Mouse (Mus musculus): ENCODE measurements at regions not wholly inside any gene's neighbourhood (a gene's known extent, or its start where the extent isn't known, plus 50 kb on each side); places are given as distances from the start of the nearest gene placed in this dataset.

DNA sequence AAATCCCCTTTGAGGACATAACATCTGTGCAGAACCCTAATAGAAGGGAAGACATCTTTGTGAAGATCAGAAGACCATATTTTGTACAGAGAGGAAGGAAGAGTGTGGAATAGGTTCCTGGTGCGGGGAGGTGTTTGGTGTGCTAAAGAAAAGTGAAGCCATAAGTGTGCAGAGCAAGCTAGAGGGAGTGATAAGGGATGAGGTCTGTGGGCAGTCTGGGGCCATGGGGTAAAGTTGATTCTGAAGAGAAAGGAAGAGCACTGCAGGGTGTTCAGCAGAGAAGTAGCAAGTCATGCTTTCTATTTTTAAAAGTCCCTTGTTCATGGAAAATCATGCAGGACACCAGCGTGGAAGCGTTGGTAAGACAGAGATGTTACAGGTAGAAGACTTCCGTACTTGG lies 161.8 kb upstream of the Tll1 start:
- no peak for DNase-seq (ENCODE audit: low spot score)
- Histone ChIP-seq H3K9me3 (ENCODE audit: control insufficient read depth, low read length) (no peaks in the 10 kb centered on the region), H3K9ac (ENCODE audit: low read depth, low read length) (no peak overlapping the region), H3K27me3 (ENCODE audit: control insufficient read depth, insufficient read depth, low read length) (no peaks in the 10 kb centered on the region), H3K4me1 (replicated peaks; ENCODE audit: control insufficient read depth, insufficient read depth, low read length) (no peaks in the 10 kb centered on the region), H3K4me2 (replicated peaks; ENCODE audit: low read depth, low read length) (no peak overlapping the region), H3K27ac (ENCODE audit: low read depth, low read length) (no peak overlapping the region), H3K4me3 (ENCODE audit: low read depth, low read length) (no peak overlapping the region), H3K36me3 (ENCODE audit: control insufficient read depth, insufficient read depth, low read length) (no peaks in the 10 kb centered on the region)
- 95% methylated on average over 4 of the region's 4 CpGs for WGBS
- no peak for ATAC-seq (ENCODE audit: low FRiP score)

DNA sequence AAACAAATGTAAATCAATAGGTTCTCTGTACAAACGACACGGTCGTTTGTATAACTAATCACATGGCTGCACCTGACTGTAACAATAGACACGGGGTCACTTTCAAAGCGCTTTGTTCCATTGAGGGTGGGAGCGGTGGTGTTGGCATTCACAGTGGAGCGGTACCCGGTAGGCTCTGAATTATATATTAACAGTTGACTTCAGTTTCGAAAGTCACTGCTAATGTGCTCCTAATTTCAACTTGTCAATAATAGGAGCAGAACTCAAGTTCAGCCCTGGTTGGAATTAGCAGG lies 160.8 kb upstream of the Tll1 start:
- H3K27me3 ChIP-seq (ENCODE audit: control insufficient read depth, insufficient read depth, low read length): no peaks in the 10 kb centered on the region
- H3K36me3 ChIP-seq (ENCODE audit: control insufficient read depth, insufficient read depth, low read length): no peaks in the 10 kb centered on the region
- no peak overlapping the region for H3K4me2 ChIP-seq (replicated peaks; ENCODE audit: low read depth, low read length)
- H3K4me3 ChIP-seq (ENCODE audit: low read depth, low read length): no peak overlapping the region
- H3K9me3 ChIP-seq (ENCODE audit: control insufficient read depth, low read length): no peaks in the 10 kb centered on the region
- no peaks in the 10 kb centered on the region for H3K4me1 ChIP-seq (replicated peaks; ENCODE audit: control insufficient read depth, insufficient read depth, low read length)
- 48% methylated on average over 9 of the region's 9 CpGs for WGBS
- ATAC-seq (ENCODE audit: low FRiP score) (no peak), DNase-seq (ENCODE audit: low spot score) (no peak)
- H3K9ac ChIP-seq (ENCODE audit: low read depth, low read length): no peak overlapping the region
- no peak overlapping the region for H3K27ac ChIP-seq (ENCODE audit: low read depth, low read length)

DNA sequence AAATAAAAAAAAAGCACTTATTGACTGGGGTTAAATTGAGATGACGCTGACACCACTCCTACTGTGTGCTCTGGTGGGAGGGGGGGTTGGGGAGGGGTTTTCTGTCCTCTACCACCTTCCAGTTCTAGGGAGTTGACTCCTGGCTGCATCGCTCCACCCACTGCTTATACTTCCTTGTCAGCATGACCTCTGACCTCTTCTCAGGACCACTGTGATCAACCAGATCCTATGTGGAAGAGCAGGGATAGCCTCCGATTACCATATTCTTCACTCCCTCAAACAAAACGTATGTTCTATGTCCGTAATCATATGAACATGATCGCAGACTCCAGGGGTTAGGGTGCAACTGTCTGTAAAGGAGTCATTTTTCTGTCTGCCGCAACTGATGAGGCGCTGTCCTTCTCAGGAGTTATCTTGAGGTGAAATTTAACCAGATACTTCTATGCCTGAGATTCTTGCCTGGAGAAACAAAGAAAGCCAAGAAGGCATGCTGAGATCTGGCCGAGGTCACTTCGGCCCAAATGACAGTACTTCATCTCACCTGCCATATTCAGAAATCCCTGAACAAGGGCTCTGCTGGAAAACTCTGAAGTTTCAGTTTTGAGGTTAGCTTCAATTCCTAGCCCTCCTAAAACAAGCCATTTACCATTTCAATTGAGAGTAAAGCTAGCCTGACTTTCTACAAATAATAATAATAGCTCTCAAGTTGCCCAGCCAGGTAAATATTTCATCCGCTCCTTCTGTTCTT lies 160.3 kb upstream of the Tll1 start:
- Histone ChIP-seq H3K4me3 (ENCODE audit: low read depth, low read length) (no peak overlapping the region), H3K4me2 (replicated peaks; ENCODE audit: low read depth, low read length) (no peak overlapping the region), H3K27ac (ENCODE audit: low read depth, low read length) (no peak overlapping the region), H3K9ac (ENCODE audit: low read depth, low read length) (no peak overlapping the region), H3K36me3 (ENCODE audit: control insufficient read depth, insufficient read depth, low read length) (no peaks in the 10 kb centered on the region), H3K27me3 (ENCODE audit: control insufficient read depth, insufficient read depth, low read length) (no peaks in the 10 kb centered on the region), H3K9me3 (ENCODE audit: control insufficient read depth, low read length) (no peaks in the 10 kb centered on the region), H3K4me1 (replicated peaks; ENCODE audit: control insufficient read depth, insufficient read depth, low read length) (no peaks in the 10 kb centered on the region)
- no peak for ATAC-seq (ENCODE audit: low FRiP score)
- DNase-seq (ENCODE audit: low spot score): no peak
- WGBS: 63% methylated on average over 11 of the region's 11 CpGs

- 90% methylated on average over 5 of the region's 5 CpGs for WGBS
- Histone ChIP-seq H3K4me3 (ENCODE audit: low read depth, low read length) (no peak overlapping the region), H3K27ac (ENCODE audit: low read depth, low read length) (no peak overlapping the region), H3K9me3 (ENCODE audit: control insufficient read depth, low read length) (no peaks in the 10 kb centered on the region), H3K9ac (ENCODE audit: low read depth, low read length) (no peak overlapping the region), H3K36me3 (ENCODE audit: control insufficient read depth, insufficient read depth, low read length) (no peaks in the 10 kb centered on the region), H3K27me3 (ENCODE audit: control insufficient read depth, insufficient read depth, low read length) (no peaks in the 10 kb centered on the region), H3K4me1 (replicated peaks; ENCODE audit: control insufficient read depth, insufficient read depth, low read length) (no peaks in the 10 kb centered on the region), H3K4me2 (replicated peaks; ENCODE audit: low read depth, low read length) (no peak overlapping the region)
- ATAC-seq (ENCODE audit: low FRiP score): no peak
- no peak for DNase-seq (ENCODE audit: low spot score)
Measured at GRCm38 (mm10) chr8:64357092-64357491, 151.0 kb upstream of the Tll1 start.

DNA sequence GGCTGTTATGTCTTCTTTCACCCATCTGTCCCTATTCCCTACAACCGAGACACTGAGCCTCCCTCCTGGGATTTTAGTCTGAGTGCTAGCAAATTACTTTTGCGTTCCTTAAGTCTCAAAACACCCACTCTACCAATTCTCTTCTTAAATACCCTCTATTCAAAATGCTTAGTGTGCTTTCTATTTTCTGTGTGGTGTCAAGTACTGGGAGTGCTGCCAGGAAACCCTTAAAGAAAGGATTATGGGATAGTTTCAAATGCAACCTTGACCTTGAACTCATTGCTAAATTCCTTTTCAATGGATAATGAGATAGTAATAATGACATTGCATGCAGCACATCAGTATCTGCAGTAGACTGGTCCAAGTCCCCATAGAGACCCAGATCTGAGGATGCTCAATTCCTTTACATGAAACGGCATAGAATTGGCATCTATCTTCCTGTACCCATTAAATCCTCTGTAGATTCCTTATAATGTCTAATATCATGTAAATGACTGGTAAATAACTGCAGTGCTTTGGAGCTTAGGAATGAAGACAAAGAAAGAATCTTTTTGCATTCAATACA lies 142.1 kb upstream of the Tll1 start:
- DNase-seq (ENCODE audit: low spot score) (no peak), ATAC-seq (ENCODE audit: low FRiP score) (no peak)

DNA sequence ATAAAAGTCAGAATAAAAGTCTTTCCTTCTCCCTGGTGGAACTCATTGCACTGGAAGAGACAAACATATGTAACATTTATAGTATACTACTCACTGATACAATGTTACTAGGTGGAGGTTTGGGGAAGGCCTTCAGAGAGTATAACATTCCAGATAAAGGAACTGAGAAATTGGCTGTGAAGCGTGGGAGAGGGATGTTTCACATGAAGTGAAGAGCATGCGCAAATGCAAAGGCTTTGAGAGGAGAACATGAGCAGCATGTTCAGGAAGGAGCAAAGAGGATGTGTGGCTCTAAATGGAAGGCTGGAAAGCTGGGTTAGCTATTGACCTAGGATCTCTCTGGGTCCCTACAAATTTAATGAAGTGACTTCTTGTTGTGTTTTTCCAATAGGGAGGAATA lies 141.4 kb upstream of the Tll1 start:
- Histone ChIP-seq H3K4me3 (ENCODE audit: low read depth, low read length) (no peak overlapping the region), H3K9ac (ENCODE audit: low read depth, low read length) (no peak overlapping the region), H3K36me3 (ENCODE audit: control insufficient read depth, insufficient read depth, low read length) (no peaks in the 10 kb centered on the region), H3K4me1 (replicated peaks; ENCODE audit: control insufficient read depth, insufficient read depth, low read length) (no peaks in the 10 kb centered on the region), H3K4me2 (replicated peaks; ENCODE audit: low read depth, low read length) (no peak overlapping the region), H3K27me3 (ENCODE audit: control insufficient read depth, insufficient read depth, low read length) (no peaks in the 10 kb centered on the region), H3K27ac (ENCODE audit: low read depth, low read length) (no peak overlapping the region), H3K9me3 (ENCODE audit: control insufficient read depth, low read length) (no peaks in the 10 kb centered on the region)
- DNase-seq (ENCODE audit: low spot score) (no peak), ATAC-seq (ENCODE audit: low FRiP score) (no peak)
- 82% methylated on average over 2 of the region's 2 CpGs for WGBS

More for the DNA sequence above, 142.1 kb upstream of the Tll1 start:
- Histone ChIP-seq H3K27me3 (ENCODE audit: control insufficient read depth, insufficient read depth, low read length) (no peaks in the 10 kb centered on the region), H3K4me3 (ENCODE audit: low read depth, low read length) (no peak overlapping the region), H3K4me1 (replicated peaks; ENCODE audit: control insufficient read depth, insufficient read depth, low read length) (no peaks in the 10 kb centered on the region), H3K4me2 (replicated peaks; ENCODE audit: low read depth, low read length) (no peak overlapping the region), H3K9me3 (ENCODE audit: control insufficient read depth, low read length) (no peaks in the 10 kb centered on the region), H3K36me3 (ENCODE audit: control insufficient read depth, insufficient read depth, low read length) (no peaks in the 10 kb centered on the region), H3K27ac (ENCODE audit: low read depth, low read length) (no peak overlapping the region), H3K9ac (ENCODE audit: low read depth, low read length) (no peak overlapping the region)
- WGBS: 76% methylated on average over 3 of the region's 3 CpGs

DNA sequence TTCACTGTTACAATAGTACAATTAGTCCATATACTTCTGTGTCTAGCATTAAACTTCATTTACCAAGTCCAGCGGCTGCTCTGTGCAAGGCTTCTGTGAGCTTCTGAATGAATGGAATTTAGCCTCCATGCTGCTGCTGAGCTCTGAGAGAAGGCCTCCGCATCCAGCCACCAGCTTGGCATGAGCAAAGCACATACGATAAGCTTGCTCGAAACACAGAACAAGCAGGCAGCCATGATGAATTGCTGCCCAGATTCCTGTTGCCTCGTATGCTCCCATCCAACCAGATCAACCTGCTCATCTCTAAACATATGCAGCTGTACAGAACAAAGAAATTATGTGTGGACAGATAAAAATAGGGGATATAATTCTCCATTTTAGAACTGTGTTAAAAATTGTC lies 140.4 kb upstream of the Tll1 start:
- Histone ChIP-seq H3K27ac (ENCODE audit: low read depth, low read length) (no peak overlapping the region), H3K4me3 (ENCODE audit: low read depth, low read length) (no peak overlapping the region), H3K9me3 (ENCODE audit: control insufficient read depth, low read length) (no peaks in the 10 kb centered on the region), H3K4me1 (replicated peaks; ENCODE audit: control insufficient read depth, insufficient read depth, low read length) (no peaks in the 10 kb centered on the region), H3K36me3 (ENCODE audit: control insufficient read depth, insufficient read depth, low read length) (no peaks in the 10 kb centered on the region), H3K27me3 (ENCODE audit: control insufficient read depth, insufficient read depth, low read length) (no peaks in the 10 kb centered on the region), H3K4me2 (replicated peaks; ENCODE audit: low read depth, low read length) (no peak overlapping the region), H3K9ac (ENCODE audit: low read depth, low read length) (no peak overlapping the region)
- no peak for DNase-seq (ENCODE audit: low spot score)
- WGBS: 79% methylated on average over 5 of the region's 5 CpGs
- no peak for ATAC-seq (ENCODE audit: low FRiP score)

GRCm38 (mm10) chr8:64344933-64345332 lies 138.9 kb upstream of the Tll1 start:
- WGBS: 95% methylated on average over 1 of the region's 1 CpGs
- ATAC-seq (ENCODE audit: low FRiP score) (no peak), DNase-seq (ENCODE audit: low spot score) (no peak)
- Histone ChIP-seq H3K9ac (ENCODE audit: low read depth, low read length) (no peak overlapping the region), H3K36me3 (ENCODE audit: control insufficient read depth, insufficient read depth, low read length) (no peaks in the 10 kb centered on the region), H3K4me3 (ENCODE audit: low read depth, low read length) (no peak overlapping the region), H3K9me3 (ENCODE audit: control insufficient read depth, low read length) (no peaks in the 10 kb centered on the region), H3K4me1 (replicated peaks; ENCODE audit: control insufficient read depth, insufficient read depth, low read length) (no peaks in the 10 kb centered on the region), H3K27ac (ENCODE audit: low read depth, low read length) (no peak overlapping the region), H3K4me2 (replicated peaks; ENCODE audit: low read depth, low read length) (no peak overlapping the region), H3K27me3 (ENCODE audit: control insufficient read depth, insufficient read depth, low read length) (no peaks in the 10 kb centered on the region)

DNA sequence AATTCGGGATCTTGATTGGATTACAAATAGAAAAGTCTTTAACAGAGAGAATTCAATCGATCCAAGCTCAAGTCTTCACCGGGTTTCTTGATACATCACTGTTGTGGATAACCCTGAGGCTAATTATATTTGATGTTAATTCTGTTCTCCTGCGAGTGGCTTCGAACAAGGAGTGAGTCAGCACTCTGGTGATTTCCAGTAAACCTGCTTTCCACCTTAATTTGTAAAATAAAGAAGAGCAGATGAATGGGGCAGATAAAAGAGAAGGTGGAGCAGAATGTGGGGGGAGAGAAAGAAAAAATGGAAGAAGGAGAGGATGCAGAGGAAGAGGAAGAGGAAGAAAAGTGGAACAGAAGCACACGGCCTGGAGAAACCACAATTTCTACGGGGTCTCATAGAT lies 137.5 kb upstream of the Tll1 start:
- H3K4me3 ChIP-seq (ENCODE audit: low read depth, low read length): no peak overlapping the region
- no peak overlapping the region for H3K4me2 ChIP-seq (replicated peaks; ENCODE audit: low read depth, low read length)
- H3K9me3 ChIP-seq (ENCODE audit: control insufficient read depth, low read length): no peaks in the 10 kb centered on the region
- no peaks in the 10 kb centered on the region for H3K36me3 ChIP-seq (ENCODE audit: control insufficient read depth, insufficient read depth, low read length)
- H3K9ac ChIP-seq (ENCODE audit: low read depth, low read length): no peak overlapping the region
- no peaks in the 10 kb centered on the region for H3K4me1 ChIP-seq (replicated peaks; ENCODE audit: control insufficient read depth, insufficient read depth, low read length)
- no peak overlapping the region for H3K27ac ChIP-seq (ENCODE audit: low read depth, low read length)
- WGBS: 84% methylated on average over 7 of the region's 7 CpGs
- DNase-seq (ENCODE audit: low spot score) (no peak), ATAC-seq (ENCODE audit: low FRiP score) (no peak)
- H3K27me3 ChIP-seq (ENCODE audit: control insufficient read depth, insufficient read depth, low read length): no peaks in the 10 kb centered on the region

Data from hindbrain, embryonic 11.5 days (tissue).